Mouse (Mus musculus): ENCODE measurements at regions not wholly inside any gene's neighbourhood (a gene's known extent, or its start where the extent isn't known, plus 50 kb on each side); places are given as distances from the start of the nearest gene placed in this dataset.

GRCm38 (mm10) chr12:58423581-58423980 lies 154.5 kb upstream of the Clec14a start:
- H3K9me3 ChIP-seq (ENCODE audit: control insufficient read depth, low read length) = no peaks in the 10 kb centered on the region
- H3K4me1 ChIP-seq (replicated peaks; ENCODE audit: control insufficient read depth, insufficient read depth, low read length) = no peaks in the 10 kb centered on the region; the same call in 1 of the 2 replicates
- H3K27ac ChIP-seq (ENCODE audit: low read depth) = no peak overlapping the region
- DNase-seq (ENCODE audit: low spot score) (no peak), ATAC-seq (replicated peaks; ENCODE audit: low FRiP score, low TSS enrichment, low read depth) (no peak)
- 5% methylated on average over 1 of the region's 1 CpGs for WGBS
- no peaks in the 10 kb centered on the region for H3K27me3 ChIP-seq (replicated peaks; ENCODE audit: control insufficient read depth, insufficient read depth, low read length)
- H3K4me2 ChIP-seq (ENCODE audit: low read length) = no peak overlapping the region
- no peaks in the 10 kb centered on the region for H3K36me3 ChIP-seq (ENCODE audit: control insufficient read depth, insufficient read depth, low read length)
- H3K9ac ChIP-seq (ENCODE audit: low read length) = no peak overlapping the region
- no peak overlapping the region for H3K4me3 ChIP-seq (ENCODE audit: low read depth, low read length)

- H3K27me3 ChIP-seq (replicated peaks; ENCODE audit: control insufficient read depth, insufficient read depth, low read length) = no peaks in the 10 kb centered on the region
- ATAC-seq (replicated peaks; ENCODE audit: low FRiP score, low TSS enrichment, low read depth) (no peak), DNase-seq (ENCODE audit: low spot score) (no peak)
- no peaks in the 10 kb centered on the region for H3K4me1 ChIP-seq (replicated peaks; ENCODE audit: control insufficient read depth, insufficient read depth, low read length)
- H3K36me3 ChIP-seq (ENCODE audit: control insufficient read depth, insufficient read depth, low read length) = no peaks in the 10 kb centered on the region
- no peak overlapping the region for H3K9ac ChIP-seq (ENCODE audit: low read length)
- H3K4me2 ChIP-seq (ENCODE audit: low read length) = no peak overlapping the region
- H3K27ac ChIP-seq (ENCODE audit: low read depth) = no peak overlapping the region
- 66% methylated on average over 3 of the region's 3 CpGs for WGBS
- H3K9me3 ChIP-seq (ENCODE audit: control insufficient read depth, low read length) = no peaks in the 10 kb centered on the region
- H3K4me3 ChIP-seq (ENCODE audit: low read depth, low read length) = no peak overlapping the region
Measured at GRCm38 (mm10) chr12:58401904-58402303, 132.8 kb upstream of the Clec14a start.

DNA sequence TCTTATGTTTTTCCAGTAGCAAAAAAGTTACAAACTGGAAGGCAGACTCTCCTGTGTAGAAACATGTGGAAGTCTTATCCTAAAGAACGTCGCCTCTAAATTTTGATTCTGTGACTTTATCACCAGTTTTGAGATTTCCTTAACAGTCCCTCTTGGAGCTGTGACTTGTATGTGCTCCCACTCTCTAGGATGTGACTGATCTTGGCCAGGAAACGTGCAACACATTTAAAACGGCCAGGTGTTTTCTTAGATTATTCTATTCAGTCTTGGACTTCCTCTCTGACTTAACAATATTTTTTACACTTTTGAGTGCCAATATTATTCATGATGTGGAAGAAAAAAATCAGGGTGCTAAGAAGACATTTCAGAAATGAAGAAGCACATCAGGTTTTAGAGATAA lies 91.2 kb upstream of the Clec14a start:
- no peak for ATAC-seq (replicated peaks; ENCODE audit: low FRiP score, low TSS enrichment, low read depth)
- Histone ChIP-seq H3K4me2 (ENCODE audit: low read length) (no peak overlapping the region), H3K27me3 (replicated peaks; ENCODE audit: control insufficient read depth, insufficient read depth, low read length) (no peaks in the 10 kb centered on the region), H3K4me1 (replicated peaks; ENCODE audit: control insufficient read depth, insufficient read depth, low read length) (no peaks in the 10 kb centered on the region), H3K4me3 (ENCODE audit: low read depth, low read length) (no peak overlapping the region), H3K9me3 (ENCODE audit: control insufficient read depth, low read length) (no peaks in the 10 kb centered on the region), H3K9ac (ENCODE audit: low read length) (no peak overlapping the region), H3K36me3 (ENCODE audit: control insufficient read depth, insufficient read depth, low read length) (no peaks in the 10 kb centered on the region), H3K27ac (ENCODE audit: low read depth) (no peak overlapping the region)
- 85% methylated on average over 4 of the region's 4 CpGs for WGBS
- DNase-seq (ENCODE audit: low spot score) = no peak

DNA sequence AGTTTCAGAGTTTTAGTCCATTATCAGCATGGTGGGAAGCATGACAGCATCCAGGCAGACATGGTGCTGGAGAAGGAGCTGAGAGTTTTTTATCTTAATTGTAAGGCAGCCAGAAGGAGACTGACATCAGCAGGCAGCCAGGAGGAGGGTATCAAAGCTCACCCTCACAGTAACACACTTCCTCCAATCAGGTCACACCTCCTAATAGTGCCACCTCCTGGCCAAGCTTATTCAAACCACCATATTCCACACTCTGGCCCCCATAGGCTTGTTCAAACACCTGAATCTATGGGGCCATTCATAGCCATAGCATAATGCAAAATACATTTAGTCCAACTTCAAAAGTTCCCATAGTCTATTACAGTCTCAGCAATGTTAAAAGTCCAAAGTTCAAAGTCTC lies 65.1 kb upstream of the Clec14a start:
- no peak overlapping the region for H3K27ac ChIP-seq (ENCODE audit: low read depth)
- H3K9ac ChIP-seq (ENCODE audit: low read length) = no peak overlapping the region
- no peaks in the 10 kb centered on the region for H3K4me1 ChIP-seq (replicated peaks; ENCODE audit: control insufficient read depth, insufficient read depth, low read length)
- no peaks in the 10 kb centered on the region for H3K27me3 ChIP-seq (replicated peaks; ENCODE audit: control insufficient read depth, insufficient read depth, low read length)
- no peak overlapping the region for H3K4me2 ChIP-seq (ENCODE audit: low read length)
- no peak for DNase-seq (ENCODE audit: low spot score)
- H3K9me3 ChIP-seq (ENCODE audit: control insufficient read depth, low read length) = no peaks in the 10 kb centered on the region
- no peak overlapping the region for H3K4me3 ChIP-seq (ENCODE audit: low read depth, low read length)
- no peaks in the 10 kb centered on the region for H3K36me3 ChIP-seq (ENCODE audit: control insufficient read depth, insufficient read depth, low read length)
- ATAC-seq (replicated peaks; ENCODE audit: low FRiP score, low TSS enrichment, low read depth) = no peak

- Histone ChIP-seq H3K27me3 (replicated peaks; ENCODE audit: control insufficient read depth, insufficient read depth, low read length) (no peaks in the 10 kb centered on the region), H3K4me3 (ENCODE audit: low read depth, low read length) (no peak overlapping the region), H3K4me1 (replicated peaks; ENCODE audit: control insufficient read depth, insufficient read depth, low read length) (no peaks in the 10 kb centered on the region), H3K9me3 (ENCODE audit: control insufficient read depth, low read length) (no peaks in the 10 kb centered on the region), H3K9ac (ENCODE audit: low read length) (no peak overlapping the region), H3K27ac (ENCODE audit: low read depth) (no peak overlapping the region), H3K4me2 (ENCODE audit: low read length) (no peak overlapping the region), H3K36me3 (ENCODE audit: control insufficient read depth, insufficient read depth, low read length) (no peaks in the 10 kb centered on the region)
- 71% methylated on average over 2 of the region's 2 CpGs for WGBS
- no peak for ATAC-seq (replicated peaks; ENCODE audit: low FRiP score, low TSS enrichment, low read depth)
- no peak for DNase-seq (ENCODE audit: low spot score)
Measured at GRCm38 (mm10) chr12:58329913-58330312, 60.8 kb upstream of the Clec14a start.

DNA sequence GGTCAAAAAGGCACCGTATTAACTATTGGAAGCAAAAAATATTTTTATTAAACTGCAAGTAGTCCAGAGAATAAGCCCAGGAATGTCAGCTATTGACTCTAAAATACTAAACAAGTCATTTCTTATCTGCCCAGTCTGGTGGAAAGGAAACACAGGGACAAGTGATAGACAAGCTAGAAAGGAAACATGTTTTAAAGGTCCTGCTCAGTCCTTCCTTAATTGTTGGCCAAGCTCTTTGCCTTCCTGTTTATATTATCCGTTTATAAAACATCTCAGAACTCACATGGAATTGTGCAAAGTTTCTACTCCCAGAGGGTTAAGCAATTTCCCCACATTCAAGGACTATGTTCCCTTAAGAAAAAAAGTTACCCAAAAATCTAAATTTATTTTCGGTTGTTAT lies 54.9 kb upstream of the Clec14a start:
- no peak for ATAC-seq (replicated peaks; ENCODE audit: low FRiP score, low TSS enrichment, low read depth)
- no peaks in the 10 kb centered on the region for H3K9me3 ChIP-seq (ENCODE audit: control insufficient read depth, low read length)
- H3K4me3 ChIP-seq (ENCODE audit: low read depth, low read length) = no peak overlapping the region
- no peaks in the 10 kb centered on the region for H3K4me1 ChIP-seq (replicated peaks; ENCODE audit: control insufficient read depth, insufficient read depth, low read length)
- WGBS = 63% methylated on average over 3 of the region's 3 CpGs
- H3K4me2 ChIP-seq (ENCODE audit: low read length) = no peak overlapping the region
- no peak overlapping the region for H3K27ac ChIP-seq (ENCODE audit: low read depth)
- H3K36me3 ChIP-seq (ENCODE audit: control insufficient read depth, insufficient read depth, low read length) = no peaks in the 10 kb centered on the region
- no peak overlapping the region for H3K9ac ChIP-seq (ENCODE audit: low read length)
- DNase-seq (ENCODE audit: low spot score) = no peak
- H3K27me3 ChIP-seq (replicated peaks; ENCODE audit: control insufficient read depth, insufficient read depth, low read length) = no peaks in the 10 kb centered on the region
